Mouse (Mus musculus): Measurements from ENCODE around the gene Enc1.
"Not testable (repeated sequence)": the region's sequence is repeated elsewhere in the genome, so short reads cannot be mapped to it uniquely, and the experiment has no call there.

The Enc1 gene

GRCm38 (mm10) chr13:97250551-97251380, 9.9 kb downstream of the Enc1 start:
- DNase-seq (ENCODE audit: low read depth, low spot score), result no peak

DNA sequence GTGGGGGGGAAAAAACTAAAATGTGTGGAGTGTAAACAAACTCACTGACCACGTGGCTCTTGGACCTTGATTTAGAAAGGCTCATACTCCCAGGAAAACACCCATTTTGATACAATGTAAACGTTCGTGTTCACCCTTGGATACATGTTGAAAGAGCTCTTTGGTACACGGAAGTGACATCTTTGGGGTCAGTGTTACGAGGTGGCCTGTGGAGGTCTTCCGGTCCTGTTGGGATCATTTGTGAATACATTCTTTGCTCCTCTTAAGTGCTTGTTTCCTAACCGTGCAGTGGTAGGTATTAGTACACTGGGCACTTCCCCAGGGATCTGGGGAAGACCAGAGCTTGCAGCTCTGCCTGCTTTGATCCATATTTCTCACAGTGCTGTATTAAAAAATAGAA, 10.8 kb downstream of the Enc1 start:
- DNase-seq (ENCODE audit: low read depth, low spot score), result no peak

GRCm38 (mm10) chr13:97252469-97252868, 11.6 kb downstream of the Enc1 start:
- DNase-seq (ENCODE audit: low read depth, low spot score), result no peak

- no peak for DNase-seq (ENCODE audit: low read depth, low spot score)
These were observed 12.6 kb downstream of the Enc1 start for GRCm38 (mm10) chr13:97253418-97253981.

DNA sequence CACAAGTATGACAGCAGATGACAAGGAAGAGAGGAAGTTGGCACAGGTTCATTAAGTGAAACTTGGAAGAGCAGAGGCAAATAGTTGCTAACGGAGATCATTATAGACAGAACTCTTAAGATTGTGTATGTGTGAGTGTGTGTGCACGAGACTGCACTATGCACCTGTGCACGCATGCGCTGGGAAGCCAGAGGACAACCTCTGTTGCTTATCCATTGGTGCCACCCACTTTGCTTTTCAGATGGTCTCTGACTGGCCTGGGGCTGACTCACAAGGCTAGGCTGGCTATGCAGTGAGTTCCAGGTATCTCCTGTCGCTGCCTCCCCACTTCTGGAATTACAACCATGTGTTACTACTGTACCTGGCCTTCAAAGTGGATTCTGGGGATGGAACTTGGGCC, 13.1 kb downstream of the Enc1 start:
- DNase-seq (ENCODE audit: low read depth, low spot score), result no peak

GRCm38 (mm10) chr13:97254564-97255164, 13.8 kb downstream of the Enc1 start:
- no peak for DNase-seq (ENCODE audit: low read depth, low spot score)

DNA sequence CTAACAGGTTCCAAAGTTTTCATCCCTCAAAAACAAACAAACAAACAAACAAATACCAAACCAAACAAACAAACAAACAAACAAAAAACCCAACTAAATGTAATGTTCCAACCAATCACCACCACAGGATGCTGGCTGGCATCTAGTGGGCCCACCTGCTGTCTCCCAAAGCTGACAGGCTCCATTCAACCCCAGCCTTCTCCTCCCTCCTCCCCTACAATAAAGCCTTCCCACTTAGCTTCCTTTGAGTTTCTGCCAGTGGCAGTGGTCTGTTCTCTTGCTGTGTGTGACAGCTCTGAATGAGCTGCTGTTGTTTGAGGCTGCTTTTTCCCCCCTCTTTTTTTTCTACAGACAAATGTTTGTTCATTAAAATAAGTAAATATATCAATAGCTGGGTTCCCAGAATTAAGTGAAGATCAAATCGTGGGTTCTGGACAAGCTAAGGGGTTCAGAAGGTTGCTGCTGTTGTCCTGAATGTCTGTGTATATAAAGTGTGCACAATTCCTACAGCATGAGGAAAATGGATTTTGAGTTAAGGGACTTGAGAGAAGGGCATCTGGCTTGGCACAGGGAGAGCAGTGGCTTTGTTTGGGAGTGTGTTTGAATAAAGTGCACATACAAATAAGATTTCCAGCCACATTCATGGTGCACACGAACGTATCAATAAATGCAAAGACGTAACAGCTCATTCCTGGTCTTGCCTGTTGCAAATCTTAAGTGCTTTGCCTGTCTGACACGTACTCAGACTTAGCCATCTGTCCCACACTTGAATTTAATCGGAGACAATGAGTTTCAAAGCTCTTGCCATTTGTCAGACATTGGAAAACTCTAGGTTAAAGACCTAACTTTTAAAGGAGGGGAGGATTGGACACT, 15.3 kb downstream of the Enc1 start:
- no peak for DNase-seq (ENCODE audit: low read depth, low spot score)

- DNase-seq (ENCODE audit: low read depth, low spot score), result no peak
These were observed 16.0 kb downstream of the Enc1 start for GRCm38 (mm10) chr13:97256849-97257379.

DNA sequence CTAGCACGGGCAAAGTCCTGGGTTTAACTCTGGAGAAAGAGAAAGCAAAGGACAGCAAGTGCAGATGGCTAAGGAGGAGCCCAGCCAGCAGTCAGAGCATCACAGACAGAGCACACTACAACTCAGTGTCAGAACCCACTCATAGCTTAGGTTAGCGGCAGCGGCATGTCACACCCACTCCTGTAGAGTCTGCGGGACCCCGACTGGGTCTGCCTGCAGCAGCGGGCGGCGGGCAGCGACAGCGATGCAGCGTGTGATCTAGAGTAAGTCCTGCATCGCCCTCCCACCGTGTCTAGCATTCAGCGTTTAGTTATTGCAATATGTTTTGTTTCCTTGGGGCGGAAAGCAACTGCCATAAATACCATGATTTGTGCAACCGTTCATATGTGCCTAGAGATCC, 18.4 kb downstream of the Enc1 start:
- DNase-seq (ENCODE audit: low read depth, low spot score), result no peak

DNA sequence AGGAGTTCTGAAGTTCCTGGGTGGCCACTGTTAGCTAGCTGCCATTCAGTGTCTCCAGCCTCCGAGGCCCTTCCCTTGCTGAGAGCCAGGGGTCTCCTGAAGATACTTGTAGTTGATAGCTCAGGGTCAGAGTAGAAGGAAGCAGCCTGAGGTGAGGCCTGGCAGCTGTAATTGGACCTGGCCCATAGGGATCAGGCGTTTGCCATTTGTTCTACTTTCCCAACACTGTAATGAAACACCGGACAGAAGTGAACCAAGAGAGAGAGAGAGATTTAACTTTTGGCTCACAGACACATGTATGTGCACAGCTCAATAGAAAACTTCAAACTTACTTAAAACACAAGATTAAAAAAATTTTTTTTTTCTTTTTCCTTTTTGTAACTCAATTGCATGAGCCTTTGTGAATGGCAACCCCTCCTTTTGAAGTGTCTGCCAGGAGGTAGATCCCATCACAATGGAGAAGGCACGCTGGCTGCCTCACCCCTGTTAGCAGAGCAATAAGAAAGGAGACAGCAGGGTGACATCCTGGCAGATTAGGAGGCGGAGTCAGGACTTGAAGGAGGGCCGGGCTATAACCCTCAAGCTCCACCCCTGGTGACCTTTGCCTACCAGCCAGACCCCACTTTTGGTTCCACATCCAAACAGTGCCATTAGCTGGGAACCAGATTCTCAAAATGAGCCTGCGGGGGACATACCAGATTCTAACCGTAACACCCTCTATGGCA, 19.7 kb downstream of the Enc1 start:
- no peak for DNase-seq (ENCODE audit: low read depth, low spot score)

GRCm38 (mm10) chr13:97261549-97261948, 20.6 kb downstream of the Enc1 start:
- DNase-seq (ENCODE audit: low read depth, low spot score), result no peak

DNA sequence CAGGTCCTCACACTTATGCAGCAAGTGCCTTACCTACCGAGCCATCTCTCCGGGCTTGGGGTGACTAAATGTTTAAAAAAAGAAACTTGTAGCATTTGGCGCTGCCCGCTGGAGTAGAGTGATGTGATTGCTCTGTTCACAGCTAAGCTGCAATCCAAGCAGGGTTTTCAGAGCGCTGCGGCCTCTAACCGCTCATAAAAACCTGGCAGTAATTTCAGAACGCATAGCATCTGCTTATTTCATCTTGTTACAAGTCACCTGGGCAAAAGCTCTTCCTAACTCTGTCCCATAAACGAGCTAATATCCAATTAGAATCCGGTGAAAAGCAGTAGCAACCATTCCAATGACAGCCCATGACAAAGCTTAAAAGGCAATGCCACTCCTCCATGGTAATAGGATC, 21.8 kb downstream of the Enc1 start:
- no peak for DNase-seq (ENCODE audit: low read depth, low spot score)

DNA sequence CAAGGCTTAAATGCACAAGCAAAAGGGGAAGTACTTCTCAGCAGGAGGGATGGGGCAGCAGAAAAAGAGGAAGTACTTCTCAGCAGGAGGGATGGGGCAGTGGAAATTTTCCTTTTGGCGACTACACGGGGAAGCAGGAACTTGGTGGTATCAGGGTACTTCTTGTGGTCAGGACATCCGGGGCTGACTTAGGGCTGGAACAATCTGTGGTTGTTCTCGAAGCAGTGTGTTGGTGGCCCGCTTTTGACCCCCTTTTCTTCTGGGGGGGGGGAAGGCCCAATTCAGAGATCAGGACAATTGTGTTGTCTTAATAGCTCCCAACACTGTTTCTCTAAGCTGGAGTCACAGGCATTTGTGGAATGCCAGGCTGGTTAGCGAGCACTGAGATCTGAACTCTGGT, 24.6 kb downstream of the Enc1 start:
- not testable (repeated sequence) for DNase-seq (ENCODE audit: low read depth, low spot score)

DNA sequence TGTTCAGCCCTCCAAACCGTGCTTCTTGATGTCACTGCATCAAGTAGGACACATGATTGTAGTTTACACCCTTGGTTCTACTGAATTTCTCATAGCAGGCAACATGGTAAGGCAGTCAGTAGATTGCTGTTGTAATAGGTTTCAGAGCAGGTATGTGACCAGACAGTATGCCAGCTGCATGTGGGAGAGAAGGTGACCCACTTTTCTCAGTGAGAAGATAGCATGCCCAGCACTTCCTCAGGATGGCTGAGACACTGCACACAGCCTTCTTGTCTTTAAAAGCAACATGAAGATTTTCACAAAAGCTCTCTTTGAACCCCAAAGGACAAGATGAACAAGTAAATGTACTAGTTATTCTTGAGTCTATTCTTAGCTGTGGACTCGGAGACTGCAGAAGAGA, 29.8 kb downstream of the Enc1 start:
- DNase-seq (ENCODE audit: low read depth, low spot score), result no peak

DNA sequence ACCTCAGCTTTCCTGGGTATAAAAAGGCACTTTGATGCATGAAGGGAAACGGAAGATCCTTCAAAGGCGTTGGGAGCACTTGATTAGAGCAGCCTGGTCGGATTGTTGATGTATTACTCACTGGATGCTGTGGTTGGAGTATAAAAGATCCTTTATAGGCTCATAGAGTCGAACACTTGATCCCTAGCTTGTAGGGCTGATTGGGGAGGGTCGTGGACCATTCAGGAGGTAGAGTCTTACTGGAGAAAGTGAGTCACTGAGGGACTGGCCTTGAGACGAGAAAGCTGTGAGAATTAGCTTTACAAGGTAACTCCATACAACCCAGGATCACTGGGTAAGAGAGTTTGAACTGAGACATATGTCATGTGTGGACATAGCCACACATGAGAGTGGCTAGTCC, 30.7 kb downstream of the Enc1 start:
- DNase-seq (ENCODE audit: low read depth, low spot score), result peak; percentile 57

DNA sequence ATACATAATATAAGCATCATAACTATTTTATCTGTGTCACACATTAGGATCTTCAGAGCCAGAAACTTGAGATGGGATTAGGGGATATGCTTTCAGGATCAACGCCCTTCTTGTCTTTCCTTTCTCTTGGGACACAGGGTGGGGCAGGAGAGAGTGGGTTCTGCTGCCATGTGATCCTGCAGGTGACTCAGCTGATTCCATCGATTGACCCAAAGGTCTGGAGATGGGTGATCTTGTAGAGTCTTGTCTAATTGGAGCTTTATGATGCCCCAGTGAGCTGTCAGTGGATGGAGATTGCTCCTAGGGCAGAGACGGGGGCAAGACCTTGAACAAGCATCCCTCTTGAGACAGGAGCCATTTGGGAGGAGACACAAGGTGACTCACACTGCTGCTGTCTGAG, 33.9 kb downstream of the Enc1 start:
- no peak for DNase-seq (ENCODE audit: low read depth, low spot score)

DNA sequence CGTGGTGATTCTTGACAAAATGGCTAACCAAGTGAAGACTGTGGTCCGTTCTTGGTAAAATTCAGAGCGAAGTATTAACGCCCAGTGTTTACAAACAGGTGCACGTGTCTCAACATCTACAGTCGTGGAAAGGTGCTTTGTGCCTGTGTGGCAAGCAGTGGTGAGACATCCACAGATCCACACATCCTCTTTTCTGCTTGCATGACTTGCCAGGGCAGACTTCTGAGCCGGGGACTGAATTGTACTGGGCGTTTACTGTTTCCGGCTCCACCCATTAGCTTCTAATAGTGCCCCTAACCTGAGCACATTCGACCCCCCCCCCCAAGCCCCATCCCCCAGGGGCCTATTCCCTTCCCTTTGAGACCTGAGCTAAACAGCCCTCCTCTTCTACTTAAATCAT, 34.6 kb downstream of the Enc1 start:
- no peak for DNase-seq (ENCODE audit: low read depth, low spot score)

GRCm38 (mm10) chr13:97282051-97282910, 41.4 kb downstream of the Enc1 start:
- no peak for DNase-seq (ENCODE audit: low read depth, low spot score)

- no peak for DNase-seq (ENCODE audit: low read depth, low spot score)
These were observed 42.0 kb downstream of the Enc1 start for GRCm38 (mm10) chr13:97282911-97283281.

GRCm38 (mm10) chr13:97287046-97287445, 46.1 kb downstream of the Enc1 start:
- no peak for DNase-seq (ENCODE audit: low read depth, low spot score)
